Mouse (Mus musculus): Measurements from ENCODE around the gene Ano6. TPM values are rescaled to one million over a fixed set of nuclear protein-coding genes. Genes with fewer than 3 reads are reported as not detected.

Ano6 gene
- polyA plus RNA-seq, 1 experiment: 73.0 TPM

DNA sequence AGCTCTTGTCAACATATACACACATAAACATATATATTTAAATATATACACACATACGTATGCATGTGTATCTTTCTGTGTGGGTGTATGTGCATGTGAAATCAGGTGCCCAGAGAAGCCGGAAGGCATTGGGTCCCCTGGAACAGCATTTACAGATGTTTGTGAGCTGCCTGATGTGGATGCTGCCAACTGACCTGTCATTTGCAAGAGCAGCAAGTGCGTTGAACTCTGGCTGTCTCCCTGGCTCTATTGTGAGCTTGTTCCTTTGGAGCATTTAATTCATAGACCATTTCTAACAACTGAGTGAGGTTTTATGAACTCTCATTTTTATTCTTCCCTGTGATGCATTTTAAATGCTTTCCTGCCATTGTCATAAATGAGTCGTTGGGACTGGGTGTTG is 91.8 kb downstream of the Ano6 start:
- H3K27ac ChIP-seq (ENCODE audit: insufficient read depth, low read depth, low read length): no peak overlapping the region

DNA sequence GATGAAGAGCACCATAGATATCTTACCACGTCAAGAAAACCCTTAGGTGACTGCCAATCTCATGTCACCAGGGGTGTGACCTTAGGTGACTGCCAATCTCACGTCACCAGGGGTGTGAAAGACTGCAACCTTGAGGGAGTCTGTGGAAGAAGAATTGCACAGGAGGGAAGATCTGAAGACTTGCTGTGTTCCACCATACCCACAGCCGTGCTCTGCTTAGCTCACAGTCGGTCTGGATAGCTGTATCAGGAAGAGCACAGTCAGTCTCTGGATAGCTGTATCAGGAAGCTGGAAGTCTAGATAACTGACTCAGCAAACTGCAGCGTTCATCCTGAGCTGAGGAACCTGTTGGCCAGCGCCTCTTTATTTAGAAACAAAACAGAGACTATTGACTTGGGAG is 92.9 kb downstream of the Ano6 start:
- Histone ChIP-seq H3K4me1 (ENCODE audit: control insufficient read depth, insufficient read depth, low read length) (peaks cover 38% of the 10 kb centered on the region), H3K4me3 (ENCODE audit: insufficient read depth, low read length) (no peak overlapping the region), H3K27ac (ENCODE audit: insufficient read depth, low read depth, low read length) (no peak overlapping the region)
- TF ChIP-seq CTCF (IDR thresholded peaks at IDR 0.05; ENCODE audit: low read depth, low read length): no peak
- TF ChIP-seq POLR2A (IDR thresholded peaks at IDR 0.05; ENCODE audit: borderline replicate concordance, low read depth, low read length): no peak

More for the DNA sequence above, 91.8 kb downstream of the Ano6 start:
- TF ChIP-seq POLR2A (IDR thresholded peaks at IDR 0.05; ENCODE audit: borderline replicate concordance, low read depth, low read length): no peak
- no peak for TF ChIP-seq CTCF (IDR thresholded peaks at IDR 0.05; ENCODE audit: low read depth, low read length)
- Histone ChIP-seq H3K4me1 (ENCODE audit: control insufficient read depth, insufficient read depth, low read length) (peaks cover 30% of the 10 kb centered on the region), H3K4me3 (ENCODE audit: insufficient read depth, low read length) (no peak overlapping the region)

DNA sequence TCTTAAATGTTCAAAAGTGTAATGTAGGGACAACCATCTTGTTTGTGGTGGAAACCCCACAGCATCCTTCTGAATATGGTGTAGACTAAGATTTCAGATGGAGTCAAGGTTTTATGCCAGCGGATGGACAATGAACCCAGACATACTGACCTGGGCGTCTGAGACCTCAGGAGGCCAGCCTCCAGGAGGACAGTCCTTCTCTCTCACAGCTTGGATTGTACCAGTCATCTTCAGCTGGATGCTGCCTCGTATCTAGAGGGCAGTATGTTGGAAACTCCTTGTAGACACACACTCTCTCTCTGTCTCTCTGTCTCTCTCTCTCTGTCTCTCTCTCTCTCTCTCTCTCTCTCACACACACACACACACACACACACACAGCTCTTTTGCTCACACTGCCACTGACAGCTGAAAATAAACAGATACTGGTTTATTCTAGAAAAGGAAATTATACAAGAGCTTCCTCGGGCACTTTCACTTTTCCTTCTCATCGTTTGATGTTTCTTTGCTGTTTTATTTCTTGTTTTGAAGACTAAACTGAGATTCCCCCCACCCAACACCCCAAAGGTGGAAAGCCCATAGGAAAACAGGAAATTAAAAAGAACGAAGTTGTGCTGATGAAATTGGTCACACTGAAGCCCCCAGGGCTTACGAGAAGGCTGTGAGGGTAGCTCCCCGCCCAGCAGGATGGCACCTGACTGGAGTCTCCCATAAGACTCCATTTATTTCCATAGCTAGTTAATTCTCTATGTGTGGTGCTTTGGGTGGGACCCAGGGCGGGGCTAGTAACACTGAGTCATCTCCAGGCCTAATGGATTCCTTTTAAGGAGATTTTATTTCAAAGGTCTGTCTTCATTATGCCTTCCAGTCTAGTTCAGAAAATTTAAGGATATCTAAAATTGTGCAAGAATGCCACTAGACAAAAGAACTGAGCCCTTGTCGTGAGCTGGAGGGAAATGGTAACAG is 94.3 kb downstream of the Ano6 start:
- no peak for TF ChIP-seq CTCF (IDR thresholded peaks at IDR 0.05; ENCODE audit: low read depth, low read length)
- TF ChIP-seq POLR2A (IDR thresholded peaks at IDR 0.05; ENCODE audit: borderline replicate concordance, low read depth, low read length): no peak
- Histone ChIP-seq H3K27ac (ENCODE audit: insufficient read depth, low read depth, low read length) (no peak overlapping the region), H3K4me1 (ENCODE audit: control insufficient read depth, insufficient read depth, low read length) (peaks cover 38% of the 10 kb centered on the region), H3K4me3 (ENCODE audit: insufficient read depth, low read length) (no peak overlapping the region)

DNA sequence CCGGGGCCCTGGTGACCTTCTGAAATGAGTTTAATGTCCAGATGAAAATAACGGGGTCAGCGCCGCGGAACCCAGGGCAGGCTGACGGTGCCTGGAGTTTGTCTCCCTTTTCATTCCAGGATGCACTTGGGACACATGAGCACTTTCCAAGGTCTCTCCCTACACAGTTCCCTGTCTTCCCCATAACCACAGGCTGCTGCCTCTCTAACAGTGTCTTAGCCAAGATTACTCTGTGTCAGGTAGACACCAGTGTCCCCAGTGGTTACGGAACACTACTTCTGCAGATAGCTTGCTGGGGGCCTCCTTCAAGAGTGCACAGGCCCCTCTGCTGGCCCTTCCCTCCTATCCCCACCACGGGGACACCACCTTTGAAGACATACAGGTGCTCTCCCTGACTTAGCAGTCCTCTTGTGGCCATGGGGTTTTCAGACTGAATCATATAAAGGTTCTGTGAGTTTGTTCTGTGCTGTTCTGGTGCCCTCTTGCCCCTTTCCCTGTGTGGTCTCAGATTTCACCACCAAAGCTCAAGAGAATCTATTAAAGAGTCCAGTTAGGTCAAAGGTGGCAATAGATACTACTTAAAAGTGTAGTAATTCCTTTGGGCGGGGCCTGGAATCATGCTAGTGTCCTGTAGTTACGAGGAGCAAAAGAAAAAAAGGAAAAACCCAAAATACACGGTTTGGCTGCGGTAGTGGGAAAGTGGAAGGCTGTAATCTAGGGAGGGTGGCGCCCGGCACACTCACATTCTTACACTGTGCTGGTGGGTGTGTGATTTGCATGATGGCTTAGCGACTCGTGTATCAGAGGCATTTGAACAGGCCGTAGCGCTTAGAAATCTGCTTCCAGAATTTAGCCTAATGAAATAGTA is 95.5 kb downstream of the Ano6 start:
- H3K4me1 ChIP-seq (ENCODE audit: control insufficient read depth, insufficient read depth, low read length): peaks cover 38% of the 10 kb centered on the region
- H3K4me3 ChIP-seq (ENCODE audit: insufficient read depth, low read length): no peak overlapping the region
- TF ChIP-seq POLR2A (IDR thresholded peaks at IDR 0.05; ENCODE audit: borderline replicate concordance, low read depth, low read length) (no peak), CTCF (IDR thresholded peaks at IDR 0.05; ENCODE audit: low read depth, low read length) (no peak)
- H3K27ac ChIP-seq (ENCODE audit: insufficient read depth, low read depth, low read length): no peak overlapping the region

DNA sequence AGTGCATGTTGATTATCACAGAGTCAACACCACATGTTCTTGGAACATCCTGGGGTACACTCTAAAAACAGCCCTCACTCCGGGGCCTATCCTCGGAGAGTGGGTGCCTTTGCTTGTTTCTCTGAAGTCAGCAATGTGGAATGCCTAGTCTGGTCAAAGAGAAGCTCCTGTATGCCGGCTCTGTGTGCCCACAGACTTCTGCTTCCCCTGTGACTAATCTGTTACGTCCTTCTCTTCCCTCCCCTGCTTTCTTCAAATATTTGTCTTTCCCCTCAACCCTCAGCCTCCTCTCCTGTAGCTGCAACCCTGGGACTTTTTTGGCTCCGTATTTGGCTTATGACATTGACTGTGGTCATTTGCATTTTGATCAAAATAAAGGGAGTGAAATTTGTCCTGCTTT is 96.7 kb downstream of the Ano6 start:
- H3K4me3 ChIP-seq (ENCODE audit: insufficient read depth, low read length): no peak overlapping the region
- TF ChIP-seq CTCF (IDR thresholded peaks at IDR 0.05; ENCODE audit: low read depth, low read length): no peak
- no peak for TF ChIP-seq POLR2A (IDR thresholded peaks at IDR 0.05; ENCODE audit: borderline replicate concordance, low read depth, low read length)
- peak overlapping the region; percentile 81 for H3K27ac ChIP-seq (ENCODE audit: insufficient read depth, low read depth, low read length)
- peaks cover 38% of the 10 kb centered on the region for H3K4me1 ChIP-seq (ENCODE audit: control insufficient read depth, insufficient read depth, low read length)

DNA sequence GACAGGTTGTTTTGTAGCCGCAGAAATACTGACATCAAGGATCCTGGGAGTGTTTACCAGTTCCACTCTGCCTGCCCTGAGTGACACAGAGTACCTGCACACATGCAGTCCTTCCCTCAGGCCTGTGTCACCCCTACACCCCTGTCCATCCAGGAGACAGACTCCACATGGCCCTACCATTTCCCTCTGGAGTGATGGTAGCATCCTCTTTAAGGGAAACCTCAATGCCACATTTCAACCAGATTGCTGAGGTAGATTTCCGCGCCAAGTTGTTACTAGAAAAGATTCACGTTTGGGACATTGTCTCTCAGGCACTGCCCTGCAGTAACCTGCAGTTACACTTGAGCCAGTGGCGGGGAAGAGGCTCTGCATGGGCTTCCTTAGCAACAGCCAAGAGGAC is 97.9 kb downstream of the Ano6 start:
- Histone ChIP-seq H3K4me3 (ENCODE audit: insufficient read depth, low read length) (no peak overlapping the region), H3K4me1 (ENCODE audit: control insufficient read depth, insufficient read depth, low read length) (peaks cover 35% of the 10 kb centered on the region), H3K27ac (ENCODE audit: insufficient read depth, low read depth, low read length) (no peak overlapping the region)
- TF ChIP-seq CTCF (IDR thresholded peaks at IDR 0.05; ENCODE audit: low read depth, low read length) (no peak), POLR2A (IDR thresholded peaks at IDR 0.05; ENCODE audit: borderline replicate concordance, low read depth, low read length) (no peak)

DNA sequence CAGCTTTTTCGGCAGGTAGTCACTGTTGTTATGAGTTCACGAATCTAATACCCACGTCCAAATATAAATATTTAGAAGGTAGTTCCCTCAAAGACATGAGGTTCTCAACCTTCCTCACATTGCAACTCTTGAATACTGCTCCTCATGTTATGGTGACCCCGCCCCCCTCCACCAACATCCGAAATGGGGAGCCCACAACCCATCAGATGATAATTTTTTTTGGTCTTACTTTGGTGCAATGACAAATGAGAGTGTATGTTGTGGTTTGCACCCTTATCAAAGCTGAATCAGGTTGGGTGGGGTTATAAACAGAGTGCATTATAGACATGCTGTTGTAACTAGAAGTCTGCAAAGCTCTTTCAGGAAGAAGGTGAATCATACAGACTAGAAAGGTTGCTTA is 99.7 kb downstream of the Ano6 start:
- Histone ChIP-seq H3K4me3 (ENCODE audit: insufficient read depth, low read length) (no peak overlapping the region), H3K27ac (ENCODE audit: insufficient read depth, low read depth, low read length) (no peak overlapping the region), H3K4me1 (ENCODE audit: control insufficient read depth, insufficient read depth, low read length) (peaks cover 23% of the 10 kb centered on the region)
- no peak for TF ChIP-seq POLR2A (IDR thresholded peaks at IDR 0.05; ENCODE audit: borderline replicate concordance, low read depth, low read length)

DNA sequence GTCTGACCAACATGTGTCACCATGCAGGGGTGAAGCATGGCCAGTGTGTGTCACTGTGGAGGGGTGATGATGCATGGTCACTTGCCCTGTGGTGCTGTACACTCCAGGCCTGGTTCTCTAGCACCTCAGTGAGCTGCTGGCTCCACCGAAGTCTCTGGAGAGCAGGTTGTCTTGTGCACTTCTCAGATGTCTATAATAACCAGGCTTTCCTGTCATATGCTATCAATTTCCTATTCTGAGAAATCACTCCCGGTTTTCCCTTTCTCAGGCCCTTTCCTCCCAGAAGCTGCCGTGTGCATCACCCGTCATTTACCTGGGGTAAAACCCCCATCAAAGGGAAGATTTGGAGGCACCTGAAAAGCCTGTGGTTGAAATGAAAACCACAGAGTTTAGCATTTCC is 101.5 kb downstream of the Ano6 start:
- Histone ChIP-seq H3K4me3 (ENCODE audit: insufficient read depth, low read length) (no peak overlapping the region), H3K4me1 (ENCODE audit: control insufficient read depth, insufficient read depth, low read length) (peaks cover 10% of the 10 kb centered on the region), H3K27ac (ENCODE audit: insufficient read depth, low read depth, low read length) (no peak overlapping the region)
- TF ChIP-seq CTCF (IDR thresholded peaks at IDR 0.05; ENCODE audit: low read depth, low read length) (no peak), POLR2A (IDR thresholded peaks at IDR 0.05; ENCODE audit: borderline replicate concordance, low read depth, low read length) (no peak)

DNA sequence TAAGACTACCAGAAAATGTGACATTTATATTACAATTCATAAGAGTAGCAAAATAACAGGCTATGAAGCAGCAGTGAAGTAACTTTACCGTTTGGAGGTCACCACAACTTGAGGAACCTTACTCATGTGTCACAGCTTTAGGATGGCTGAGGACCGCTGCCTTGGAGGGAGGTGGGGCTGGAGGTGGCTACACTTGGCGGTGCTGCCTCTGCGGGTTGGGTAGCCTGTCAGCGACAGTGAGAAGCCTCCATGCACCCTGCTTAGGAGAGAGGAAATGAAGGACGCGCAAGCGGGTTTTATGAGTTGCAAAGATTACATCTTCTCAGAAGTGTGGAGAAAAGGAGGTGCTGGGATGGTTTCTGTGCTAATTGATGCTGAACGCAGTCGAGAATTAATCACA is 102.3 kb downstream of the Ano6 start:
- no peak overlapping the region for H3K27ac ChIP-seq (ENCODE audit: insufficient read depth, low read depth, low read length)
- H3K4me1 ChIP-seq (ENCODE audit: control insufficient read depth, insufficient read depth, low read length): peaks cover 6% of the 10 kb centered on the region
- no peak overlapping the region for H3K4me3 ChIP-seq (ENCODE audit: insufficient read depth, low read length)
- no peak for TF ChIP-seq CTCF (IDR thresholded peaks at IDR 0.05; ENCODE audit: low read depth, low read length)
- TF ChIP-seq POLR2A (IDR thresholded peaks at IDR 0.05; ENCODE audit: borderline replicate concordance, low read depth, low read length): no peak

DNA sequence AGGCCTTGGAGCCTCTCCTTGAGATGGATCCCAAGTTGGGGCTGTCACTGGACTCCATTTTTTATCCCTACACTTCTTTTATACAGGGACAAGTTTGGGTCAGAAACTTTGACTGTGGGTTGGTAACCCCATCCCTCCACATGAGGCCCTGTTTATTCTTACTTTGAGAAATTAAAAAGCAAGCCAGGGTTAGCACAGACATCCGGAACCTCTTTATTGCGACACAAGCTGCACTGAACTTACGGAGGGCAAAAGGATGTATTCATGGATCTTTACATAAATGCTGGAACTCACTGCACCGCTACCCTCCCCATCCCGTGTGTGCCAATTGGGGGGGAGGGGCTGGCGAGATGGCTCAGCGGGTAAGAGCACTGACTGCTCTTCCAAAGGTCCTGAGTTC is 105.1 kb downstream of the Ano6 start:
- H3K27ac ChIP-seq (ENCODE audit: insufficient read depth, low read depth, low read length): no peak overlapping the region
- TF ChIP-seq CTCF (IDR thresholded peaks at IDR 0.05; ENCODE audit: low read depth, low read length) (no peak), POLR2A (IDR thresholded peaks at IDR 0.05; ENCODE audit: borderline replicate concordance, low read depth, low read length) (no peak)
- peaks cover 8% of the 10 kb centered on the region for H3K4me1 ChIP-seq (ENCODE audit: control insufficient read depth, insufficient read depth, low read length)
- H3K4me3 ChIP-seq (ENCODE audit: insufficient read depth, low read length): no peak overlapping the region
